Mouse (Mus musculus): ENCODE data around the gene Rnase2b.
"Not testable (repeated sequence)": the region's sequence is repeated elsewhere in the genome, so short reads cannot be mapped to it uniquely, and the experiment has no call there.

The Rnase2b gene

DNA sequence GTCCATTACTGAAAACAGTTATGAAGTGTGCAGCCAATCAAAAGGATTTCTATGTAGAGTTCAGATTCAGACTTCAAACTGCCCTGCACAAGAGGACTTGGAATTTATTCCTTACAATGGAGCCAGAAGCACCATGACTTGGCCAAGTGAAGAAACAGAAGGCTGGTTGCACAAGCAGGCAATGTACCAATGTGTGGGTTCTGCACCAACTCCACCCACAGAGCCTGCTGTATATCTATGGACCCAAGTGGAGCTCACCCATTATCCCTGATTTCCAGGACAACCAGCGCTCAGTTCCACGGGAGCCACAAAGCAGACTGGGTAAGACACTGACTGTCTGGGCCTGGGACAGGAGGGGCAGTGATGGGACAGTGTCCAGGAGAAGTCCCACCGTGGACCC lies at the start of gene Rnase2b:
Gene Rnase2b (plus strand): TSS at position 285 of the 400 bp plus-strand sequence.
- DNase-seq (ENCODE audit: low spot score in 2 of 2) = not testable (repeated sequence)

DNA sequence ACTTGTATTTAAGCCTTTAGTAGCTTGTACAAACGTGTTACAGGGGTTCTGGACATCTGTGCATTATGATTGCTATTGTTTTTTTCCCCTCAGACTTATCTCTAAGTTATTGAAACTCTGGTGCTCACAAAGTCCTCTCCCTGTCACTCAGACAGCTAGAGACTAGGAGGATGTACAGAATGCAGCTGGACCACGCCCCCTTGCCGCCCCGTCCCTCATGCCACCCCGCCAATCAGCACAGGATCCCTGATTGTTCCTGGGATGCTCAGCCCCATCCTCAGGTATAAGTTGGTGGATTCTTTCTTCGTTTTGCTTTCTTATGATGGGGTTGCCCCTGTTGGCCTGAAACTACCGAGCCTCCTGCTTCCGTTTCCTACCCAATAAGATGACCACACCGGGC lies 48.6 kb upstream of the Rnase2b start:
- DNase-seq (ENCODE audit: low spot score in 2 of 2) = no peak

DNA sequence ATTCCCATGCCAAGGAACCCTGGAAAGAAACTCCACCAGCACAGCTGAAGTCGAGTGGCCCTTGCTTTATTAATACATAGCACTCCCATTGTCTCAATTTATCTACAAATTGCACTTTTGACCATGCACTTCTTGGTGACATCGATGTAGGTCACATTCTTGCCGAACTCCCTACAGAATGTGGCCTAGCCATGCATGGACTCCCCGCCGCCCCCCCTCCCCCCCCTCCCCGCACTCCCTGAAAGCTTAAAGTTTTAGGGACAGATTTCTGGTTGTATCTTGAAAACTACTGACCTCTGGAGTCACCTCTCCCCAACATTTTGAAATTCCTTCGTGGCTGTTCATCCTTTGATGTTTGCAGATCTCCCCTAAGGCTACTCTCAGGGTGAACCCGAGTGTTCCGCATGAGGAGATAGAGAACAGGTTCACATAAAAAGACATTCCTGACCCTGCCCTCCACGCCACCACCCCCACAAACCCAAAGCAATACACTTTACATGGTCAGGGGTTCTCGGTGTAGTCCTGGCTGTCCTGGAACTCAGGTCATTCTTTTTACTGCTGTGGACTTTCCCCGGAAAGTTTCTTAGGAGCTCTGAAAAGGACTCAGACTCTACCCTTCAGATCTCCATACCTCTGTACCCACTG lies 48.0 kb upstream of the Rnase2b start, which contains the start of gene Eddm3b:
Gene Eddm3b (plus strand): TSS at position 511 of the 645 bp plus-strand sequence.
- DNase-seq (ENCODE audit: low spot score in 2 of 2) = no peak

DNA sequence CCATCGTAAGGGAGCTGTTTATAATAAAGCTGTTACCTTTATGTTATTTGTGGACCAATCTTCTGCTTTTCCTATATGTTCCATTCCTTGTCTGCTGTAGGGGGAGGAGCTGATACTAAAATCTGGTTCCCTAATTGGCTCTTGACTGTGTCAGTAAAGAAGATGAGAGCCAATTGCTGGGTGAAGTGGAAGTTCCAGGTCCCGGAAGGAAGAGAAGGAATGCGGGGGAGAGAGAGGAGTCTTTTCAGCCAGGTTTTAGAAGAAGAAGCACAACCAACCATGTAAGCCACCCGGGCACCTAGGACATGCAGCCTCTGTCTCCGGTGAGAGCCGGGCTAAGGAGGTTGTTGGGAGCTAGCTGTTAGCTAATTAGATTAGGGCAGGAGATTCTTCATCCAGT lies 36.4 kb upstream of the Rnase2b start:
- no peak for DNase-seq (ENCODE audit: low spot score in 2 of 2)

DNA sequence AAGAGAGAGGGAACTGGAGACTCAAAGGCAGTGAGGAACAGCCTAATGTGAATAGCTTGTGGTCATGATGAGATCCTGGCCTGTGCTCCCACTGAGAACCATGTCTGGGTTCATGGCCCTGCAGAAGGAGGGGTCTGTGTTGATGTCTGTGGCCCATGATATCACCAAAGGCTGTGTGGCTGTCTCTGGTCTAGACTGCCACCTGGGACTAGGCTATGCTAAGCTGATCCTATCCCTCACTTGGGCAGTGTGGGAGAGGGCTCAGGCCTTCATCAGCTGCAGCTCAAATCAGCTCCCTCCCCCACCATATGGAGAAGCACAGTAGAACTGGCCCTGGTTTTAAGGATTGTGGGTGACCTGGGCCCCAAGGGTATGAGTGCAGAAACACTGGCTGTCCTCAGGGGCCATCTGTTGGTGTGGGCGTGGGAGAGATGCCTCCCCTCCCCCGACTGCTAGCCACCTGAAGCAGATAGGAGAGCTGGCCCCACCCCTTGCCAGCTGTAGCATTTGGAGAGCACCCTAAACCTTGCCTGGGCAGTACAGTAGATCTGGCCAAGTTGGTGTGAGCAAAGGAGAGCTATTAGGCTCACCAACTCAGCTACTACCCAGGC lies 34.3 kb upstream of the Rnase2b start:
- no peak for DNase-seq (ENCODE audit: low spot score in 2 of 2)

DNA sequence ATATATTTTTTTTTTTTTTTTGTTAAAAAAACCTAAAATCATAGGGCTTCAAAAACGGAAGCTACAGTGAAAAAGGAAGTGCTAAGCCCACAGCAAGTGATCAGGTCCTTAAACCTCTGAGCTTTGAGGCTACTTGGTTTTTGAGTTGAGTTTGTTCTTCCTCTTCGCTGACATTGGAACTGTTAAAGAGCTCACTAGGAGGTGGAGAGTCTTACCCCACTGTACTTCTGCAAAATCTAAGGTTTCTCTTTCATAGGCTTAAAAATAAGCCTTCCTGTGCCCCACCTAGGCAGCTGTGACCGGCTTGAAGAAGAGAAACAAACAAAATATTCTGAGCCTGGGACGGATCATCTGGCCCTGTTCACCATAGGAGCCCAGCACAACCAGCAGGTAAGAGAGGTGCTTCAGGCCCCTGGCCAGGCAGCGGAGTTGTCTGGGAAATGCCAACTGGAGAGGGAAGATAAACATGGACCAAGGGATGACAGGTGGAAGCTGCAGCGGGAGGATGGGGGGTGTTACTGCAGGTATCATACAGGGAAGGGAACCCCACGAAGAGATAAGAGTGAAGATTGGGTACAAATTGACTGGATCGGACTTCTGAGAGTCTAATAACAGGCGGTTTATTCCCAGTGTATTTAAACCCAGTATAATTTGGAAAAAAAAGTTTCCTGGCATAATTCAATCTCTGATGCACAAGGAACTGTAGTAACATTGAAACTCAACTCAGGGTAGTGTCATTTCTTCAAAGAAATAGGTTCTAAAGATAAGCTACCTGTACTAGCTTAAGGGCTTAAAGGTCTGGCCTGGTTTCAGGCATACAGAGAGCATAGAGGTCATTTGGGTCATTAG lies 33.1 kb upstream of the Rnase2b start:
- DNase-seq (ENCODE audit: low spot score in 2 of 2) = no peak

DNA sequence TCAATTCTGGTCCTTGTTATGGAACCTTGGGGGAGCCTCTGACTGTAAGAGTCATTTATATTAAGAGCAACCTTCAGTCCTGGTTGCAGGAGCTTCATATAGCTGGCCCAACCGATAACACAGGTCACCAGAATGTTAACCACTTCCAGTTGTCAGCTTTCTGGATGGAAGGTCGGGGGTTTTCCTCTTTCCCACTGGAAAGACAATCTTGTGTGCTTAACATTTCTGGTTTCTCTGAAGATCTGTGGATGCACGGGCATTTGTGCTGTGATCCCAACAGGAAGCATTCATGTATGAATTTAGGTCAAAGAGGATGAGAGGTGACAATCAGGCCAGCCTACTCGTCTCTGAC lies 32.5 kb upstream of the Rnase2b start:
- no peak for DNase-seq (ENCODE audit: low spot score in 2 of 2)

DNA sequence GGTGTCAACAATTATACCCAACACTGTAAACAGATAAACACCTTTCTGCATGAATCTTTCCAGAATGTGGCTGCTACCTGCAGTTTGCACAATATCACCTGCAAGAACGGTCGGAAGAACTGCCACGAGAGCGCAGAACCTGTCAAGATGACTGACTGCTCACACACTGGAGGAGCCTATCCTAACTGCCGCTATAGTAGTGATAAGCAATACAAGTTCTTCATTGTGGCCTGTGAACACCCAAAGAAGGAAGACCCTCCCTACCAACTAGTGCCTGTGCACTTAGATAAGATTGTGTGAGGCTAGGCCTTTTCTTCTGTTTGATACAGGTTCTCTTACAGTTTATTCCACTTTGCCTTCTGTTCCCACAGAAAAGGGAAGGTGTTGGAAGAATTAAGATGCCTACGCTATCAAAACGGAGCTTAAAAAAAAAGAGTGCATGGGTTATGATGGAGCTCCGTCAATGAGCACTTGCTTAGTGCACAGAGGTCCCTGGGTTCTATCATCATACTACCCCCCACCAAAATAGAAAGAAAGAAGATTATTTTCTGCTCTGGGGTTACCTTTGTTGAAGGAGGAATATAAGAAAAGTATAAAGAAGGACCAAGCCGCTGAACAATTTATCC lies 31.6 kb upstream of the Rnase2b start:
- DNase-seq (ENCODE audit: low spot score in 2 of 2) = no peak

DNA sequence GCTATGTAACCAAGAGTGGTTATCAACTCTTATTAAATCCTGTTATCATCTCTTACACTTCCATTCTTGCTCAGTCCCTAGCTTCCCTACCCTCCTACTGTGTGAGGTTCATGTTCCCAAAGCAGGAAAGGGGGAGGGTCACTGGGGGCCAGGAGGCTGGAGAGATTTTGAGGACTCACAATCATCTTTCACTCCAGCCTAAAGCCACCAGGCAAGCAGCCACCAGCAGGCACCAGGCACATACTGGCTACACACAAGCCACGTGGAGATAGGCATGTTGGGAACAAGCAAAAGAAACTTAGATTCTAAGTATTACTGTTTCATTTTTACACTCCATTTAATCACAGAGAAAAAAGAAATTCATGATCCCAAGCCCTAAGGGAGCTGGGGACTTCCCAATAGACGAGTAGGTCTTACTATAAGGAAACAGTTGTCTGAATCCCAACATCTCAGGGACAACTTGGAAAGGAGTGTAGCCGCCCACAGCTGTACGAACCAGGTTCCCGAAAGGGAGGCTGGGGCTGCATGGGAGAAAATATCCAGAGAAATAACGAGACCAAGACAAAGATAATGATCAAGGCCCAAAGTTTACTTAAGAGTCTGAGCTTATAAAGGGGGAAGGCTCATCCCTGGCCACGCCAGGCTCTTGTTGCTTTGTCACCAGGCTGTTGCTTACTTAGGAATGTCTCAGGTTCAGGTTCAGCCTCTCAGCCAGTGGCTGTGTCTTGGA lies 30.8 kb upstream of the Rnase2b start:
- DNase-seq (ENCODE audit: low spot score in 2 of 2) = no peak

DNA sequence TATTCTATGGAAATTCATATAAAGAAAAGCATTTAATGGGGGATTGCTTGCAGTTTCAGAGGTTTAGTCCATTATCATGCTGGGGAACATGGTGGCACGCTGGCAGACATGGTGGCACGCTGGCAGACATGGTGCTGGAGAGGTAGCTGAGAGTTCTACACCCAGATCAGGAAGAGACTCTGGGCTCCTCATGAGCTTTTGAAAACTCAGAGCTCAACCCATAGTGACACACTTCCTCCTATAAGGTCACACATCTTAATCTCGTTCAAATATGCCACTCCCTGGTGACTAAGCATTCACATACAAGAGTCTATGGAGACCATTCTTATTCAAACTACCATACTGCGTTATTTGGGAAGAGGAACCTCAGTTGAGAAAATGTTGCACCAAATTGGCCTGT lies 29.7 kb upstream of the Rnase2b start:
- no peak for DNase-seq (ENCODE audit: low spot score in 2 of 2)

DNA sequence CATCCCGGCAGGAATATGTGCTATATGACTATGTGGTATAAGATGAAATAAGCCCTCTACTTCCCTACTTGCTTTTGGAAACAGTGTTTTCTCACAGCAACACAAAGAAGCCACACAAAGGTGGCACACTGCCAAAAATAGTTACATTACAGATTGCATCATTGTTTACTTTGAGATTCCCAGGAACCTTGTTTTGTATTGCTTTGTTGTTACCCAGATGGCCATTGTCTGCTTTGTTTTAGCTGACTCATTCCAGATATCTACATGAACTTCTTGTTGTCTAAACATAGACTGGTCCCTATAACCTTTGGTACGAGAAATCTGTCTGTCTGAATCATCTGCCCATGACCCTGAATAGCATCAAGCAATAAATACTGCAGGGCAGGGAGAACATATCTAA lies 21.7 kb upstream of the Rnase2b start:
- DNase-seq (ENCODE audit: low spot score in 2 of 2) = no peak

DNA sequence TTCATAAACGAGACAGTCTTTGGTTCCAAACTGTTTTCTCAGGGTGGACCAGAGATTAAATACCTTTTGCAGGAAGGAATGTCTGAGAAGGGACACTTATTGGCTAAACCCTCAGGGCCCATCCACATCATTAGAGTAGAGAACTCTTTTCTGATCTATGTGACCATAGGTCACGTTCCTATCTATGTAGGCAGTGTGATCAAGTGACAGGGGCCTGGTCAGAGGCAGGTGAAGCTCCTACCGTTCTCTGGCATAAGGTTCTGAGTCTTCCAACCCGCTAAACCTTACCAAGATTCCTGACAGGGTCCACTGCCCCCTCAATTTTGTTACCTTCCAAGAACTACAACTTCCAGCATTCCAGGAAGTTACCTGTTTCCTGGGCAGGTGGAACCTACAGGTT lies 19.9 kb upstream of the Rnase2b start:
- no peak for DNase-seq (ENCODE audit: low spot score in 2 of 2)

DNA sequence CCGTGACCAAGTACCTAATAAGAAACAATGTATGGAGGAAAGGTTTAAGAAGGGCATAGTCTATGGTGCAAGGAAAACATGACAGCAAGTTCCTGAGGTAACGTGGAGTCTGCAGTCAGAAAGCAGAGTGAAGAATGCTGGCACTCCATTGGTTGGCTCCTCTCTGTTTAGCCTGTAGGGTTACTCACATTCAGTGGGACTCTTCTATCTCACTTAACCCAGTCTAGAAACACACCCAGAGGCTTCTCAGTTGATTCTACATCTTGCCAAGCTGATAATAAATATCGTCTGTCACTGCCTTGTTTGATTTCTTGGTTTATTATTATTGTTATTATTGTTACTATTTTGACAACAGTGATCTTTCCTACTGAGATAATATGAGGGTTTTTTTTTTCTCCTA lies 19.5 kb upstream of the Rnase2b start:
- no peak for DNase-seq (ENCODE audit: low spot score in 2 of 2)

DNA sequence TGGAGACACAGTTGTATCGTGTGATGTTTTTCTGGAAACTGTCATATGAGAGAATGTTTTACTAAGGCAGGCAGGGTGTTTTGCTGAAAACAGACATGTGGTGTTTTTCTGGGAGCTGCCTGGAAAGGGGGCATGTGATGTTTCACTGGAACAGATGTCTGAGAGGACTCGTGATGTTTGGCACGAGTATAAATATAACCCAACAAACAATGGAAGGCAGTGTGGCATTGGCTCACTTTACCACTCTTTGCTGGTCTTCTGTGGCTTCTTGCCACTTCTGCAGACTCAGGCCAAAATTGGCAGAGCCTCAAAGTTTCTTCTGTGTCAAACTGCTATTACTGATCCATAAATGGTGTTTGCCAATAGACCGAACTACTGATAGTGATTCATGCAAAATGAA lies 18.8 kb upstream of the Rnase2b start:
- DNase-seq (ENCODE audit: low spot score in 2 of 2) = no peak

DNA sequence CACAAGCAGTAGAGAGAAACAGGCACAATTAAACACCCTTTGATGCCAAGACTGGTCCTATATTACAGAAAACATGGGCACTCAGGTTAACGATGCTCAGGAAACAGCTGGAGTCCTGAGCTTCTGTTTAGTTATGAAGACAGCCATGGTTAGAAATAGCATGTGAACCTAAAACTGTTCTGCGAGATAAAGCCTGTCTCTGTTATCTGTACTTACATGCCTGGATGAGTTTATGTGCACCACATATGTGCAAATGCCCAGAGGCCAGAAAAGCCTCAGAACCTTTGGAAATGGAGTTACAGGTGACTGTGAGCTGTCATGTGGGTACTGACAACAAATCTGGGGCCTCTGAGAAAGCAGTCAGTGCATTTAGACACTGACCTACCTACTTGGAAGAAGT lies 18.1 kb upstream of the Rnase2b start:
- no peak for DNase-seq (ENCODE audit: low spot score in 2 of 2)

DNA sequence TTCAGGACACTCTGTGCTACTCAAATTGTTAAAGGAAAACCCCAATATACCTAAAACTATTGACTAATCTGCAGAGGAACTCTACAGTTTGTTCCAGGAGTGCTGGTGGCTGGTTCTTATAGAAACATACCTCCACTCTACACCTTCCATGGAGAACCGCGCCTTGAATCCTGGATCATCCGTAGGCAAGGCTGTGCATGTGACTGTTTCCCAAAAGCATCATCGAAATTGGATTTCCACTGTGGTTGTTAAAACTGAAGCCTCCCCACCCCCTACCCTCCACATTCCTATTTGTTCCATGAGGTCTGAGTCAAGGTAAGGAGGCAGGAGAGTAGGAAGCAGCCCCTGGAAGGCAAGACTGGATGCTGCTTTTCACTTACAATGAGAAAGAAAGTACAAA lies 17.6 kb upstream of the Rnase2b start:
- no peak for DNase-seq (ENCODE audit: low spot score in 2 of 2)

DNA sequence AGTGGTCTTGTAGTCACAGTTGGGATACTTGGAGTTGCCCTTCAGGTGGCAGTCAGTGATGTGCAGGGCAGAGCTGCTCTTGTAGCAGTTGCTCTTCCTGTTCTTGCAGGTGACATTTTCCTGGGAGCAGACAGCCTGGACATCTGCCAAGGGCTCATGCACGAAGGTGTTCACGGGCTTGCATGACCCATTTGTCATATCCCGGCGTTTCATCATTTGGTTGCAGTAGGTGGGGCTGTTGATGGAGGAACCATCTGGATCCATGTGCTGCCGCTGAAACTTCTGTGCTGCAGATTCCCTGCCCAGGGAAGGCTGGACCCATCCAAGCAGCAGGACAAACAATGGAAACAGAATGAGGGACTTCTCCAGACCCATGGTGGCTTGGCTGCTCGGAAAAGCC lies 16.5 kb upstream of the Rnase2b start:
- no peak for DNase-seq (ENCODE audit: low spot score in 2 of 2)

DNA sequence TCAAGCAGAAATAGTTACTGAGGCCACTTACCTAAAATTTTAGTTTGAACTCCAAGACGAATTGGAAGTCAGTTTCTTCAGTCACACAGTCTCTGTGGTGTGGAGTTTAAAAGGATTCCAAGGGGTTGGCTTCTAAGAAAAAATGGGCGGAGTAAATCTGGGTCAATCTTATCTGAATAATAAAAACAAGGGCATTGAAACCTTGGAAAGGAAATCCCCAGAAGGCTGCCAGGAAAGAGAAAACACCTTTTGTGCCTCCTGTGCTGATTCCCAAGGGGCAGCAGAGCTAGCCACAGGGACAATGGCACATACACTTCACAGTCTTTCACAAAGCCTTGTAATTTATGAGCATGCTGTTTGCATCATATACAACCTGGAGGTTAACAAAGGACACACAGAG lies 15.4 kb upstream of the Rnase2b start, which contains the start of gene Rnase1:
Gene Rnase1 (minus strand): TSS at position 101 of the 400 bp plus-strand sequence.
- no peak for DNase-seq (ENCODE audit: low spot score in 2 of 2)

DNA sequence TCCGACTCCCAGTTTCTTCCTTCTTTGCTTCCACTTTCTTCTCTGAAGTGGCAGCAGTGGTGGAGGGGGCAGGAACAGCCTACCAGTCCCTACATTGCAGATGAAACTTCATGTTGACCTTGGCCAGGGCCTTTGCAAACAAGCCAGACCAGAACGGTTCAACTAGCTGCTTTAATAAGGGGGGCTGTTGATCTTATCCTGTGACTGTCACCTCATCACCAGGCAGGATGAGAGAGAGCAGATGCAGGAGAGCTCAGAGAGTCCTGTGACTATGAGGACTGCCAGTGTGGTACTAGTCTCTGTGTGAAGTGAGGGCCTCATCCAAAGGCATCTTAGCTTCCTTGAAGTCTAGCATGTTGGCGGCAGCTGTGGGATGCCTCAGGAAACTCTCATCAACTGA lies 14.1 kb upstream of the Rnase2b start:
- DNase-seq (ENCODE audit: low spot score in 2 of 2) = no peak

DNA sequence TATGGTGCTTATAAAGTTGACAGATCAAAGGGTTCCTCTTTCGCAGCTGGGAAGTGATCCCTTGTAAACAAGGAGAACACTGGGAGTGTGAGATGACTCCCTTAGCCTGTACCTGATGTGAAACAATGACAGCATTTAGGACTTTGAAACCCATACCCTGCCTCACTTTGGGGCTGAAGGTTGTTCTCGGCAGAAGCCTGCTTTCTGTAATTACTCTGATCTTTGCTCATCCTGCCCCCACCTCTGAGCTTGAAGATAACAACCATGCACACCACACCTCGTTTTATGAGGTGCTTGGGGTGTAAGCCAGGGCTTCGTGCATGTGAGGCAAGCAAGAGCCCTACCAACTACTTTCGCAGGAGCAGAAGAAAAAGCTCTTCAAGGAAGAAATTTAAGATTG lies 12.9 kb upstream of the Rnase2b start:
- no peak for DNase-seq (ENCODE audit: low spot score in 2 of 2)

DNA sequence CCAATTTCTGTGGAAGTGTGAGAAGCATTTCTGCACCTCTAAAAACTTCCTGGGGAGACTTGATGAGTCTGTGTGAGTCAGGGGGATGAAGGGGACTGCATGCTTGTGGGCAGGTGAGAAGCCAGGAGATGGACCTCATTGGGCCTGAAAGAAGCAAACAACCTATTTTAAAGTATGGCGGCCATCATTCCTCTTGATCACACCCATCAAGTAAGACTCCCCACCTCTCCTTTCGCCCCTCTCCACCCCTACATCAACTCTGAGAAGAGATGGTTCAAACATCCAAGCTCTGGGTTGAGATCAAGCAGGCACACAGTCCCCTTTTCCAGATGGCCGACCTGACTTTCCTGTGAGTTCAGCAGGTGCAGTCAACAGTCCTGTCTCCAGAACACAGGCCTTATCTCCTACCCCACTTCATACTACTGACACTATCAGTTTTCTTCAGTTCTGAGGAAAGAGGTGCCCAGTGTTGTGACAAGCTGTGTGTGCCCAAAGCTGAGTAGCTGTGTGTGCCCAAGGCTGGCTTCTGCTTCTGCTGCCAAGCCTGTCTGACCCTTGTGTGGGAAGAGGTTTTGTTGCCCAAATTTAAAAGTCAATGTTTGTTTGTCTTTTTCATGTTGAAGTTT lies 11.7 kb upstream of the Rnase2b start:
- DNase-seq (ENCODE audit: low spot score in 2 of 2) = no peak

Data from thymus, postnatal 10 days (tissue).